Mouse (Mus musculus): ENCODE measurements around the gene Ska2. TPM values are rescaled to one million over a fixed set of nuclear protein-coding genes. Genes with fewer than 3 reads are reported as not detected.

The Ska2 gene
- polyA plus RNA-seq (2015; fragmentation: Nextera tagmentation; extraction: Ambion mirVana) = 64.5 and 66.7 TPM in 2 replicates

DNA sequence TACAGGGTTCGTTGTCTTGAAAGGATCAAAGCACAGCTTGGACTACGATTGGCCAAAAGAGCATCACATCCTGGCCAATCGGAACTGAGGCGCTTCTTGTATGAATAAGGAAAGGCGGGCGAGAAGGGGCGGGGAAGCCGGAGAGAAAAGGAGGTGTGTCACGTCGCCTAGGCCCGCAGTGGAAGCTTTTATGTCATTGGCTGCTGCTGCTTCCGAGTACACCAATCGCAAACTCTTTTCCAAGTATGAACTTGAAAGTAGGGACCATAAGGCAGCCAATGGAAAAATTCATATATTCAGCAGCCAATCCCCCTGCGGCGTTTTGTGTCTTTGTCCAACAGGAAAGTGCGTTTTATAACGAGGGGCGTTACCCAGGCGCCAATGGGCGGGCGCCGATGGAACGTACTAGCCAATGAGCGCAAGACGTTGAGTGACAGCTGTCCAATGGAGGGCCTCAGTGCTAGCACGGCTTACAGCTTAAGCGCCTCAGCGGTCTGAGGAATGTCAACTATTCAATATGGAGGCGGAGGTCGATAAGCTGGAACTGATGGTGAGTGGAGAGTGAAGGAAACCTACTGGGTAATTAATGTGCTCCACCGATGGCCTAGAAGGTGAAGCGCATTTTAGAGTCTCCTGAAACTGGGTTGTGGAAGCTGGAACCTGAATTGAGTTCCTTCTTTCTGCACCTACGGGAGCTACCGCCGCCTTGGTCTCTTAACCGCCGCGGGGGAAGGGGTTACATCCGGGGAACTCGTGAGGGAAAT is at the start of gene Ska2:
TSS of gene Ska2 (plus strand) at position 480 of the 764 bp plus-strand sequence.
- ATAC-seq (ENCODE audit: borderline replicate concordance, extremely low read depth, low FRiP score, low TSS enrichment) = peak; percentile 99
- Histone ChIP-seq H3K36me3 (peaks cover 24% of the 10 kb centered on the region), H3K4me3 (peak within 1 kb of the TSS; percentile 86), H3K4me2 (peak within 1 kb of the TSS; percentile 58), H3K9me3 (no peaks in the 10 kb centered on the region), H3K4me1 (peaks cover 27% of the 10 kb centered on the region), H3K9ac (peak within 1 kb of the TSS; percentile 96), H3K27me3 (no peaks in the 10 kb centered on the region), H3K27ac (peak within 1 kb of the TSS; percentile 93)
- WGBS = under 1% methylated on average over 40 of the region's 40 CpGs

GRCm38 (mm10) chr11:87060410-87060809 is 48.6 kb upstream of the Ska2 start:
- ATAC-seq (ENCODE audit: borderline replicate concordance, extremely low read depth, low FRiP score, low TSS enrichment) = no peak
- Histone ChIP-seq H3K4me1 (no peaks in the 10 kb centered on the region), H3K4me2 (no peak overlapping the region), H3K9ac (no peak overlapping the region), H3K9me3 (no peaks in the 10 kb centered on the region), H3K27me3 (no peaks in the 10 kb centered on the region), H3K4me3 (no peak overlapping the region), H3K36me3 (peaks cover 4% of the 10 kb centered on the region; the same call in 1 of the 2 replicates), H3K27ac (no peak overlapping the region)
- 89% methylated on average over 2 of the region's 2 CpGs for WGBS

DNA sequence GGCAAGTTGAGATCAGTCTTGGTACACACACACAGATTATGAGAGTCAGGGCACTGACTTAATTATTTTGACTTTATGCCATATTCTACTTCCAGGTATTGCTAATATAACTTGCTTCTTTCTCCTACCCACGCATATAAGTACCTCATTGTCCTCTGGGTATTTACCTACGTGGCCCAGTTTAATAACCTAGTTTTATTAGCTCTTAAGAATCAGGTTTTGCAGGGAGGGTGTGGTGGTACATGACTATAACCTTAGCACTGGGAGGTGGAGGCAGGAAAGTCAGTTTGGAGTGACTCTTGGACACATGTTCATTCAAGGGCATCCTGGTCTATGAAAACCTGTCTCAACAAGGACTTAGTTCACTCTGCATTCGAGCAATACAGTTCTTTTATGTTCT is 46.9 kb upstream of the Ska2 start:
- Histone ChIP-seq H3K36me3 (0 out of 2 replicates have a peak, but pooled peaks cover 4% of the 10 kb centered on the region), H3K9ac (no peak overlapping the region), H3K4me1 (no peaks in the 10 kb centered on the region), H3K27ac (no peak overlapping the region), H3K4me3 (no peak overlapping the region), H3K4me2 (no peak overlapping the region), H3K27me3 (no peaks in the 10 kb centered on the region), H3K9me3 (no peaks in the 10 kb centered on the region)
- ATAC-seq (ENCODE audit: borderline replicate concordance, extremely low read depth, low FRiP score, low TSS enrichment) = no peak
- WGBS = 53% methylated on average over 3 of the region's 3 CpGs

DNA sequence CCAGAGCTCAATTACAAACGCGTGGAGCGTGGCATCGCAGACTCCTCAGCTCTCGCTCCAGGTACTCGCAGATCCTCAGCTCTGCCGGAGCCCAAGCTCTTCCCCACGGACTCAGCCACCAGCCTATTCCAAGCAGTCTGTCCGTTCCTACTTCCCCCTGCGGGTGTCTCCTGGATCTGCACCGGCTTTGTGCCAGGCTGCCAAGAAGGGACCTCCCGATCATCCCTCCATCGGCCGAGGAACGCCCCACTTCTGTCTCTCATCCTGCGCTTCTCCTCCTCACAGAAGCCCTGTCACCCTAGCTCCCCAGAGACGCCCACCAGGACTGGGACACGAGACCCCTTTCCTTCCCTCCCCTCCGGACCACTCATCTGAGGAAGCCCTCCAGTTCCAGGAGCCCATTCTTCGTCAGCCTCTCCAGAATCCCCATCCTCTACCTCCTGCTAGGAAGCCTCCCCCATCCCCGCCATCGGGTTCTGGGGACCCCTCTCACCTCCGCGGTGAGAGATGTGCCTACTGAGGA is 35.6 kb upstream of the Ska2 start:
- Histone ChIP-seq H3K4me1 (0 out of 2 replicates have a peak, but pooled peaks cover 6% of the 10 kb centered on the region), H3K4me3 (peak overlapping the region; percentile 54), H3K27me3 (no peaks in the 10 kb centered on the region), H3K36me3 (peaks cover 19% of the 10 kb centered on the region), H3K9me3 (no peaks in the 10 kb centered on the region), H3K27ac (peak overlapping the region; percentile 61), H3K4me2 (peak overlapping the region; percentile 89), H3K9ac (peak overlapping the region; percentile 62)
- WGBS = under 1% methylated on average over 24 of the region's 24 CpGs
- peak; percentile 58 for ATAC-seq (ENCODE audit: borderline replicate concordance, extremely low read depth, low FRiP score, low TSS enrichment)

DNA sequence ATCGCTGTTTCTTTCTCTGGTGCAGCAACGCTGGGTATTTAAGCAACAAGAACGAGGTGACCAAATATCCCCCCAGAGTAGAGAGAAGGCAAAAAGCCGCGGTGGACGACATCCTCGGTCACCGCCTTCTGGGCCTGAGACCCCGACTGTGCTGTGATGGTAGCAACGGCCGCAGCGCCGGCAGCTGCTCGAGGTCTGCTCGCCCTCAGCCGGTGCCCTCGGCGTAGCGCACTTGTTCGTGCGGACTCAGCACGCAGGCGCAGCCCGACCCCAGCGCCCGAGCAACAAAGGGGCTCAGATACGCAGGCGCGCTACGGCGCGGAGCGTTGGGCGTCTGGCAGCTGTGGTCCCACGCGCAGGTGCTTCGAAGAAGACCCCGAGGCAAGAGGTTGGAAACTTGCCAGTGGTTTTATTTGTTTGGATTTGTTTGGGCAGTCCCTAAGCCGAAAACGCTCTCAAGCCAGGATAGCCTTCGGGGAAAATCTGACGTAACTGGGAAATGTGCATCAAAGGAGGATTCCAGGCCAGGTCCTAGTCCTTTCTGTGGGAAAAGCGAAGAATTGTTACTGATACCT is 35.1 kb upstream of the Ska2 start, which contains the start of gene Gdpd1:
TSS of gene Gdpd1 (minus strand) at position 197 of the 575 bp plus-strand sequence.
- H3K4me1 ChIP-seq = 0 out of 2 replicates have a peak, but pooled peaks cover 6% of the 10 kb centered on the region
- no peaks in the 10 kb centered on the region for H3K27me3 ChIP-seq
- H3K4me3 ChIP-seq = peak within 1 kb of the TSS; percentile 54
- peaks cover 23% of the 10 kb centered on the region for H3K36me3 ChIP-seq
- under 1% methylated on average over 43 of the region's 43 CpGs for WGBS
- H3K9me3 ChIP-seq = no peaks in the 10 kb centered on the region
- peak within 1 kb of the TSS; percentile 62 for H3K9ac ChIP-seq
- H3K4me2 ChIP-seq = peak within 1 kb of the TSS; percentile 89
- ATAC-seq (ENCODE audit: borderline replicate concordance, extremely low read depth, low FRiP score, low TSS enrichment) = peak; percentile 91
- peak within 1 kb of the TSS; percentile 61 for H3K27ac ChIP-seq

GRCm38 (mm10) chr11:87083712-87084111 is 25.3 kb upstream of the Ska2 start:
- H3K4me1 ChIP-seq = peaks cover 29% of the 10 kb centered on the region
- H3K27me3 ChIP-seq = no peaks in the 10 kb centered on the region
- WGBS = 50% methylated on average over 1 of the region's 1 CpGs
- H3K4me2 ChIP-seq = no peak overlapping the region
- H3K9ac ChIP-seq = no peak overlapping the region
- no peaks in the 10 kb centered on the region for H3K9me3 ChIP-seq
- no peak overlapping the region for H3K4me3 ChIP-seq
- no peak for ATAC-seq (ENCODE audit: borderline replicate concordance, extremely low read depth, low FRiP score, low TSS enrichment)
- H3K36me3 ChIP-seq = peaks cover 50% of the 10 kb centered on the region
- H3K27ac ChIP-seq = no peak overlapping the region

DNA sequence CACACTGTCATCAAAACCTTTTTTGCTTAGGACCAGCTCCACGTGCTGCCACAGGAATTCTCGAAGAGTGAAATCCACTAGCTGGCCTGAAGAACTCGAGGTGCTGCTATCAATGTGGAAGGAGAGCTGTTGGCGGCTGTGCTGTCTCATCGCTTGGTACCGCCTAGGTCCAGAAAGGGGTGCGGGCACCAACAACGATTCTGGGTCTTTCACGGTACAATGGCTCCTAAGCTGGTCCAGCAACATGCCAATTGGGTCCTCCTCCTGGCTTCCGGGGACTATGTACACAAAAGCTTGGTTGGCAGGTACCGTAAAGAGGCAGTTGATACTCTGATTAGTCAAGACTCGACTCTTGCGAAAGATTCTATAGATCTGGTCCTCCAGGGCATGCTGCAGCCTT is 23.6 kb upstream of the Ska2 start:
- no peak for ATAC-seq (ENCODE audit: borderline replicate concordance, extremely low read depth, low FRiP score, low TSS enrichment)
- Histone ChIP-seq H3K4me1 (peaks cover 29% of the 10 kb centered on the region), H3K9me3 (no peaks in the 10 kb centered on the region), H3K4me2 (peak overlapping the region; percentile 77), H3K36me3 (peaks cover 42% of the 10 kb centered on the region), H3K27ac (no peak overlapping the region), H3K27me3 (no peaks in the 10 kb centered on the region), H3K4me3 (peak overlapping the region; percentile 90), H3K9ac (0 out of 2 replicates have a peak overlapping the region, but pooled peaks have one; percentile 81)
- 85% methylated on average over 13 of the region's 13 CpGs for WGBS

- H3K27ac ChIP-seq = peak within 1 kb of the TSS; percentile 51
- peaks cover 29% of the 10 kb centered on the region for H3K4me1 ChIP-seq
- ATAC-seq (ENCODE audit: borderline replicate concordance, extremely low read depth, low FRiP score, low TSS enrichment) = peak; percentile 94; the same call in 1 of the 2 replicates
- peak within 1 kb of the TSS; percentile 77 for H3K4me2 ChIP-seq
- peak within 1 kb of the TSS; percentile 81 for H3K9ac ChIP-seq
- H3K27me3 ChIP-seq = no peaks in the 10 kb centered on the region
- under 1% methylated on average over 43 of the region's 43 CpGs for WGBS
- H3K36me3 ChIP-seq = peaks cover 42% of the 10 kb centered on the region
- no peaks in the 10 kb centered on the region for H3K9me3 ChIP-seq
- peak within 1 kb of the TSS; percentile 90 for H3K4me3 ChIP-seq
These were observed 22.6 kb upstream of the Ska2 start, which contains the start of gene Smg8 for GRCm38 (mm10) chr11:87086290-87086984. Gene Smg8, minus strand, starts transcription at chr11:87086774.

- Histone ChIP-seq H3K27ac (peak overlapping the region; percentile 39; the same call in 1 of the 2 replicates), H3K4me2 (peak overlapping the region; percentile 77), H3K4me1 (peaks cover 29% of the 10 kb centered on the region), H3K9me3 (no peaks in the 10 kb centered on the region), H3K4me3 (peak overlapping the region; percentile 90), H3K9ac (peak overlapping the region; percentile 81; the same call in 1 of the 2 replicates), H3K27me3 (no peaks in the 10 kb centered on the region), H3K36me3 (peaks cover 42% of the 10 kb centered on the region)
- 55% methylated on average over 2 of the region's 2 CpGs for WGBS
- no peak for ATAC-seq (ENCODE audit: borderline replicate concordance, extremely low read depth, low FRiP score, low TSS enrichment)
These were observed 21.9 kb upstream of the Ska2 start for GRCm38 (mm10) chr11:87087142-87087541.

DNA sequence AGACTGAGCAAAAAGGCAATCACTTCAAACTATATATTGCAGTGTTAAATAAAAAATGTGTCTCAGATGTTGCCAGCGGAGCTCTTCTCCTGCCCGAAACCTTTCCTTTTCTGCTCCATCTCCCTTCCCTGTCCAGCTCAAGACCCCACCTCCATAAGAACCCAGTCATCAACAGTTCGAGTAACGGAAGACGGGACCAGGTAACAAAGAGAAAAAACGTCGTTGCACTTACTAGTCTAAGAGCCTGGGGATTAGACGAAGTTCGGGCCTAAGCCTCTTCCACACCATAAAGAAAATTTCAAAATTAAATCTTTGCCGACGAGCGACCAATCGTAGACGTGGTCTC is 652 bp upstream of the Ska2 start, which contains the start of gene Prr11:
TSS of gene Prr11 (minus strand) at position 300 of the 346 bp plus-strand sequence.
- H3K27me3 ChIP-seq = no peaks in the 10 kb centered on the region
- peak within 1 kb of the TSS; percentile 96 for H3K9ac ChIP-seq
- no peaks in the 10 kb centered on the region for H3K9me3 ChIP-seq
- peaks cover 26% of the 10 kb centered on the region for H3K36me3 ChIP-seq
- H3K4me3 ChIP-seq = peak within 1 kb of the TSS; percentile 86
- peaks cover 24% of the 10 kb centered on the region for H3K4me1 ChIP-seq
- WGBS = under 1% methylated on average over 14 of the region's 14 CpGs
- no peak for ATAC-seq (ENCODE audit: borderline replicate concordance, extremely low read depth, low FRiP score, low TSS enrichment)
- peak within 1 kb of the TSS; percentile 93 for H3K27ac ChIP-seq
- peak within 1 kb of the TSS; percentile 58 for H3K4me2 ChIP-seq

DNA sequence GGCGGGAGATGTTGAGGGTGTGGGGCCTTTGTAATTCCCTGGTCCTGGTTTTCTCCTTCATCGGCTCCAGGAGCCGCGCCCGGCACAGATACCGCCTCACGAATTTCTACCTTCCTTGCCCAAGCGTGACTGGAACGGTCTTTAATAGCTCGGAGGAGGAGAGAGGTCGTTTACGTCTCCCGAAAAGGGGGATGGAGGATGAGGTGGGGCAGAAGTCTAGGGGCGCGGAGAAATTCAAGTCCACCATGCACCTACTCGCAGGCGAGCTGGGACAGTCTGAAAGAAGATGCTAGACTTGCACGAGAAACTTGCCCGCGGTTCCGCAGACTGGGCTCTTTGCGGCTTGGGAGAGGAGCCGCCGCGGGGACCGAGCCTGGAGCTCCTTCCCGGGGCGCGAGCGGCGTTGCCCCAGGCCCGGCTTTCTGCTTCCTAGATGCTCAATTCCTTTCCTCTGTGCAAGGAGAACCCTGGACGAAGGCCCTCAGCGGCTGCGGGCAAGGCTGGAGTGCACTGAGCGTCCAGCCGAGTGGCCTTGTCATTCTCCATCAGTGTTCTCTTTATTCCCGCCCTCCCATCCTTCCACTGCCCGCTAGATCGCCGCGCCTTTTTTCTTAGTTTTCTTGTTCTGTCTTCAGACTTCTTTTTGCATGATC is 611 bp downstream of the Ska2 start:
- Histone ChIP-seq H3K4me1 (peaks cover 27% of the 10 kb centered on the region), H3K36me3 (peaks cover 23% of the 10 kb centered on the region), H3K27ac (peak overlapping the region; percentile 93), H3K27me3 (no peaks in the 10 kb centered on the region), H3K4me2 (peak overlapping the region; percentile 55), H3K9me3 (no peaks in the 10 kb centered on the region), H3K9ac (peak overlapping the region; percentile 96), H3K4me3 (peak overlapping the region; percentile 86)
- 0% methylated on average over 42 of the region's 42 CpGs for WGBS
- ATAC-seq (ENCODE audit: borderline replicate concordance, extremely low read depth, low FRiP score, low TSS enrichment) = no peak
